Mouse (Mus musculus) heart, embryonic 11.5 days (tissue): ENCODE data around the gene Trim3. TPM values are rescaled to one million over a fixed set of nuclear protein-coding genes. Genes with fewer than 3 reads are reported as not detected.

Experiments
- ATAC-seq: fragments of 200-750 bp; cut with Nextera tagmentation; replicated peaks from 2 replicates; pipeline ENCODE4 v1.8.0; 2017; ENCODE audit warnings: moderate library complexity; ENCODE audit not compliant: insufficient number of reproducible peaks, low FRiP score, low TSS enrichment
- H3K27ac ChIP-seq: fragments of 300-500 bp; sonication (generic); 2 replicates; pipeline ENCODE4 v1.5.1; 2014; ENCODE audit warnings: mild to moderate bottlenecking, low read depth, low read length
- H3K27me3 ChIP-seq: fragments of 300-500 bp; sonication (generic); 2 replicates; pipeline ENCODE4 v1.6.1; 2014; ENCODE audit warnings: mild to moderate bottlenecking, low read length, mixed read lengths; ENCODE audit not compliant: control insufficient read depth, insufficient read depth
- H3K36me3 ChIP-seq: fragments of 300-500 bp; sonication (generic); 2 replicates; pipeline ENCODE4 v1.6.1; 2014; ENCODE audit warnings: mild to moderate bottlenecking, low read length, moderate library complexity, mixed read lengths; ENCODE audit not compliant: control insufficient read depth, insufficient read depth
- H3K4me1 ChIP-seq: fragments of 300-500 bp; sonication (generic); 2 replicates; pipeline ENCODE4 v1.6.1; 2014; ENCODE audit warnings: low read length; ENCODE audit not compliant: control insufficient read depth, insufficient read depth
- H3K4me2 ChIP-seq: fragments of 300-500 bp; sonication (generic); 2 replicates; pipeline ENCODE4 v1.6.1; 2014; ENCODE audit warnings: mild to moderate bottlenecking, moderate library complexity
- H3K4me3 ChIP-seq: fragments of 300-500 bp; sonication (generic); 2 replicates; pipeline ENCODE4 v1.5.1; 2014; ENCODE audit warnings: low read depth, low read length
- H3K9ac ChIP-seq: fragments of 300-500 bp; sonication (generic); 2 replicates; pipeline ENCODE4 v1.6.1; 2014; ENCODE audit warnings: mild to moderate bottlenecking, low read depth, low read length, moderate library complexity
- H3K9me3 ChIP-seq: fragments of 300-500 bp; sonication (generic); replicated peaks from 2 replicates; pipeline ENCODE4 v1.6.1; 2016; ENCODE audit warnings: low read length; ENCODE audit not compliant: control insufficient read depth
- WGBS: fragments of 180-500 bp; shearing (Covaris S2); extraction: QIAGEN DNeasy Blood & Tissue Kit; methylation state at CpG from one replicate; pipeline ENCODE4 v1.1.7; 2014; ENCODE audit not compliant: insufficient replicate concordance; 5-methylcytosine and 5-hydroxymethylcytosine counted together
- polyA plus RNA-seq: library from polyadenylated mRNA; unstranded; fragments of >200 nt; fragmentation: Nextera tagmentation; extraction: Ambion mirVana; gene quantifications from 2 replicates; pipeline ENCODE4 v1.2.1, GENCODE M21; 2014

Trim3 gene
- polyA plus RNA-seq, 1 experiment from 2014 or later: 20.2 TPM

GRCm38 (mm10) chr7:105635726-105636125, 2.4 kb upstream of the Trim3 start:
- no peak overlapping the region for H3K4me3 ChIP-seq
- no peak overlapping the region for H3K27ac ChIP-seq
- H3K9ac ChIP-seq: no peak overlapping the region
- H3K9me3 ChIP-seq: no peaks in the 10 kb centered on the region
- peaks cover 10% of the 10 kb centered on the region; the same call in 1 of the 2 replicates for H3K4me1 ChIP-seq
- 100% methylated on average over 2 of the region's 2 CpGs for WGBS
- H3K27me3 ChIP-seq: no peaks in the 10 kb centered on the region
- ATAC-seq: no peak
- H3K36me3 ChIP-seq: peaks cover 5% of the 10 kb centered on the region
- H3K4me2 ChIP-seq: no peak overlapping the region

DNA sequence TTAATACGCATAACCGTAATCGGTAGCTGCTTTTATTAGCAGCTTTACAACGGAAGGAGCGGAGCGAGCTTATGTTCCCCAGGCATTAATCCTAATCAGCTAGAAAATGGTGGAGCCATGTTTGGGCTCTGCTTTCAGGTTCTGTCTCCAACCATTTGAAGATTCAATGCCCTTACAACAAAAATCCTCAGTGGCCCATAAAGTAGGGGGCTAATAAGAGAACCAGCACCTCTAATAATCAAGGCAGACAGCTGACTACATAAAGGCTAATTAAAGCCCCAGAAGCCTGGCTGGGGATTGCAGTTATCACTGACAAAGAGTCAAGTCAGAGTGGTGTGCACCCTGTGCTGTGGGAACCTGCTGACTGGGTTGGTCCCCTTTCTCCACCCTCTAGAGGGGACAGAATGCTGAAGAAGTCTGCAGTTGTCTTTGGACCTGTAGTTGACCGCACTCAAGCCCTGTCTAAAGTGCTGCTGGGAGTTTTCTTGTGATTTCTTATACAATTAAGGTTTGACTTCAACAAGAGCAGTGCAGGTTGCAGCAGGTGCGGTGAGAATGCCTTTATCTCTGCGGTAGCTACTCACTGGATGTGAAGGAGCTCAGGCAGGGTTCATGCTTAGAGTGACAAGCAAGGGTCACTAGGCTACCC, 1.0 kb upstream of the Trim3 start:
- WGBS: 55% methylated on average over 9 of the region's 9 CpGs
- no peaks in the 10 kb centered on the region for H3K9me3 ChIP-seq
- no peak for ATAC-seq
- peaks cover 15% of the 10 kb centered on the region; the same call in 1 of the 2 replicates for H3K4me1 ChIP-seq
- H3K4me3 ChIP-seq: peak overlapping the region; percentile 88
- H3K27ac ChIP-seq: no peak overlapping the region
- H3K36me3 ChIP-seq: peaks cover 5% of the 10 kb centered on the region
- H3K9ac ChIP-seq: peak overlapping the region; percentile 93
- H3K4me2 ChIP-seq: peak overlapping the region; percentile 72
- H3K27me3 ChIP-seq: no peaks in the 10 kb centered on the region

GRCm38 (mm10) chr7:105633801-105634135, 397 bp upstream of the Trim3 start:
- H3K4me1 ChIP-seq: peaks cover 19% of the 10 kb centered on the region

GRCm38 (mm10) chr7:105632551-105632972, 809 bp downstream of the Trim3 start:
- Histone ChIP-seq H3K9ac (peak overlapping the region; percentile 93), H3K27me3 (no peaks in the 10 kb centered on the region), H3K4me1 (peaks cover 27% of the 10 kb centered on the region), H3K36me3 (peaks cover 3% of the 10 kb centered on the region), H3K4me2 (peak overlapping the region; percentile 72), H3K4me3 (peak overlapping the region; percentile 88), H3K9me3 (no peaks in the 10 kb centered on the region), H3K27ac (no peak overlapping the region)
- 13% methylated on average over 4 of the region's 4 CpGs for WGBS
- ATAC-seq: no peak

More at GRCm38 (mm10) chr7:105633801-105634135, 397 bp upstream of the Trim3 start:
- Histone ChIP-seq H3K4me2 (peak overlapping the region; percentile 72), H3K27ac (0 out of 2 replicates have a peak overlapping the region, but pooled peaks have one; percentile 7), H3K36me3 (peaks cover 5% of the 10 kb centered on the region), H3K9me3 (no peaks in the 10 kb centered on the region), H3K4me3 (peak overlapping the region; percentile 88), H3K27me3 (no peaks in the 10 kb centered on the region), H3K9ac (peak overlapping the region; percentile 93)
- WGBS: 2% methylated on average over 10 of the region's 10 CpGs
- ATAC-seq: no peak

DNA sequence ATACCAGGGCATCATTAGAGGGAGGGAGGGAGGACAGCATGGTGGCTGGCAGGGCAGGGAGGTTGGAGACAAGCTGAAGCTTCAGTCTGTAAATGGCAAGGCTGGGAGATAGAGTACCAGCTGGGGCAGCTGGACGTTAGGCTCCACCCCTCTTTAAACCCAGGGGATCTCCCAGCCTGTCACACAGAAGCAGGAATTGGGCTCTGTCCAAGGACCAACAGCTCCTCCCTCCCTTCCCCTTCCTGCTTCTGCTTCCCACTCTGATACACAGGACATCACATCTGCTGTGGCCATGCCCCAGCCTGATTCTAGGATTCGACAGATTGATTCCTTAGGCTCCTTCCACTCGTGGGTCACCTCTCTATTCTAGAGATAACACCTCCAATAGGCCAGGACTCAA, 4.7 kb downstream of the Trim3 start:
- Histone ChIP-seq H3K9ac (no peak overlapping the region), H3K9me3 (no peaks in the 10 kb centered on the region), H3K27ac (peak overlapping the region; percentile 7; the same call in 1 of the 2 replicates), H3K27me3 (no peaks in the 10 kb centered on the region), H3K36me3 (peaks cover 3% of the 10 kb centered on the region; the same call in 1 of the 2 replicates), H3K4me2 (no peak overlapping the region; the same call in 1 of the 2 replicates), H3K4me3 (no peak overlapping the region), H3K4me1 (peaks cover 27% of the 10 kb centered on the region)
- 20% methylated on average over 3 of the region's 3 CpGs for WGBS
- ATAC-seq: peak; percentile 24; the same call in 1 of the 2 replicates

DNA sequence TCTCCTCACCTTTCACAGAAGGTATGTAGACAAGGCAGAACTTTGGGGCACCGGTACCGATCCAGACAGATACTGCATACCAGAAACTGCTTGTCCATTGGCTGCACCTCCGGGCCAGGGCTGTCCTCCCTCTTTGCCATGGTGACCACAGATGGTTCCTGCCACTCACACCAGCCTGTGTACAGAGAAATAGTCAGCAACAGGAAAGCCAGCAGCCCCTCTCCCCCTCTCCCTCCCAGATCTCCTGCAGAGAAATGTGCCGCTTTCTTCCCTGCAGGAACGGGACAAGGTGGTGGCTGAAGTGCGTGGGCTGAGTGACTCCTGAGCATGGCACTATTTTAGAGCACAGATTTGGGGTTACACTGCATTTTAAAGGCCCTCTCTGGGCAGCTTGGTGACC, 8.0 kb downstream of the Trim3 start:
- Histone ChIP-seq H3K4me2 (no peak overlapping the region), H3K9me3 (no peaks in the 10 kb centered on the region), H3K4me3 (no peak overlapping the region), H3K27ac (no peak overlapping the region), H3K27me3 (no peaks in the 10 kb centered on the region), H3K9ac (no peak overlapping the region), H3K4me1 (peaks cover 20% of the 10 kb centered on the region), H3K36me3 (peaks cover 6% of the 10 kb centered on the region; the same call in 1 of the 2 replicates)
- 70% methylated on average over 6 of the region's 6 CpGs for WGBS
- 0 out of 2 replicates have a peak, but pooled peaks have one; percentile 2 for ATAC-seq

DNA sequence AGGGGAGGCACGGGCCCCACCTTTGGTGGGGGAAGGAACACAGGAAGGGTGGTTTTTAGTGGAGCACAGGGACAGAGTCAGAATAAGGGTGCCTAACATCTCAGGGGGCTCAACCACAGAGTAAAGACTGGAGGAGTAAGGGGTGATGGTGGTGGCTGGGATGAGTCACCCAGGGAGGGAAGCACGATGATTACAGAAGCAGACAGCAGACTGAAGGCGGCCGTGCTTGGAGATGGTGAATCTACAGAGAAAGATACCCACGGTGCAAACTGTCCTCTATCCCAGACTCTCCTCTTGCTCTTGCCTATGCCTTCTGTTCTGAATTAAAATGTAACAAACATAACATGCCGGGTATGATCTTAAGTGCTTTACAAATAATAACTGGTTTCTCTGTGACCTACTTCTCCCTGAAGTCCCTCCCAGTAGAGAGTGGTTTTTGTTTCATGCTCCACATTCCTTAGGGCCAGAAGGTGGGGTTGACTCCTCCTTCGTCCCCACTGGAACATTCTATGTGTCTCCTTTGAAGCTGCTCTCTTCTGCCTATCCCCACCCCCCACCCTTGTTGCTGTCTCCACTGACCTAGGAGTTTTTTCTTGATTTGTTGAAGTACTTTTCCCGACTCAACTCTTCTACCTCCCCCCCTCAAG, 11.6 kb downstream of the Trim3 start:
- H3K27me3 ChIP-seq: no peaks in the 10 kb centered on the region
- no peak overlapping the region for H3K4me3 ChIP-seq
- H3K27ac ChIP-seq: no peak overlapping the region
- peaks cover 26% of the 10 kb centered on the region for H3K36me3 ChIP-seq
- H3K9ac ChIP-seq: no peak overlapping the region
- H3K4me1 ChIP-seq: peaks cover 4% of the 10 kb centered on the region; the same call in 1 of the 2 replicates
- H3K4me2 ChIP-seq: no peak overlapping the region
- 58% methylated on average over 8 of the region's 8 CpGs for WGBS
- ATAC-seq: no peak
- no peaks in the 10 kb centered on the region for H3K9me3 ChIP-seq

GRCm38 (mm10) chr7:105621053-105621452, 12.3 kb downstream of the Trim3 start:
- 57% methylated on average over 4 of the region's 4 CpGs for WGBS
- ATAC-seq: no peak
- H3K9me3 ChIP-seq: no peaks in the 10 kb centered on the region
- H3K27me3 ChIP-seq: no peaks in the 10 kb centered on the region
- peaks cover 4% of the 10 kb centered on the region; the same call in 1 of the 2 replicates for H3K4me1 ChIP-seq
- peaks cover 29% of the 10 kb centered on the region for H3K36me3 ChIP-seq
- H3K4me3 ChIP-seq: no peak overlapping the region
- no peak overlapping the region for H3K4me2 ChIP-seq
- no peak overlapping the region for H3K9ac ChIP-seq
- no peak overlapping the region for H3K27ac ChIP-seq
